Mouse (Mus musculus) ES-E14 (cell line): ENCODE measurements around the gene Srcap. TPM values are rescaled to one million over a fixed set of nuclear protein-coding genes. Genes with fewer than 3 reads are reported as not detected.

Source experiments
- DNase-seq: peaks from one replicate; pipeline ENCODE4 v3.0.0-alpha.2; 2013; ENCODE audit warnings: low read depth, low spot score
- H3K27ac ChIP-seq: 2 replicates; pipeline ENCODE4 v1.5.1; 2012; ENCODE audit warnings: low read depth, mild to moderate bottlenecking, low read length, moderate library complexity, mixed read lengths; ENCODE audit not compliant: poor library complexity, insufficient read depth, severe bottlenecking
- H3K36me3 ChIP-seq: 2 replicates; pipeline ENCODE4 v1.6.1; 2012; ENCODE audit warnings: mild to moderate bottlenecking, low read length, moderate library complexity, mixed read lengths; ENCODE audit not compliant: control insufficient read depth, poor library complexity, insufficient read depth, severe bottlenecking
- H3K4me1 ChIP-seq, 2 experiments: fragments of 150-350 bp in 1 of 2; sonication (generic) in 1 of 2; 2 replicates each; pipeline ENCODE4 v1.6.1; 2012; ENCODE audit warnings: low read length in 2 of 2, mild to moderate bottlenecking in 1 of 2, mixed read lengths in 1 of 2; ENCODE audit not compliant: control insufficient read depth in 2 of 2, insufficient read depth in 2 of 2, poor library complexity in 1 of 2
- H3K4me3 ChIP-seq, 2 experiments: fragments of 150-350 bp in 1 of 2; sonication (generic) in 1 of 2; 2 replicates each; pipeline ENCODE4 v1.5.1; 2012; ENCODE audit warnings: low read length in 2 of 2, low read depth in 1 of 2, mild to moderate bottlenecking in 1 of 2, mixed read lengths in 1 of 2; ENCODE audit not compliant: insufficient read depth in 1 of 2, poor library complexity in 1 of 2, severe bottlenecking in 1 of 2
- H3K9ac ChIP-seq: 2 replicates; pipeline ENCODE4 v1.6.1; 2012; ENCODE audit warnings: low read depth, mild to moderate bottlenecking, low read length, mixed read lengths; ENCODE audit not compliant: poor library complexity, insufficient read depth, severe bottlenecking
- H3K9me3 ChIP-seq: fragments of 150-350 bp; sonication (generic); 2 replicates; pipeline ENCODE4 v1.6.1; 2012; ENCODE audit warnings: low read depth, mild to moderate bottlenecking, low read length; ENCODE audit not compliant: control insufficient read depth, insufficient read depth
- CHD2 ChIP-seq: IDR thresholded peaks from 2 replicates; pipeline ENCODE4 v1.6.1; 2014; ENCODE audit warnings: mild to moderate bottlenecking, low read depth, low read length, inconsistent platforms
- HCFC1 ChIP-seq: IDR thresholded peaks from 2 replicates; pipeline ENCODE4 v1.6.1; 2012; ENCODE audit warnings: low read length, inconsistent platforms, borderline replicate concordance; ENCODE audit not compliant: insufficient read depth
- MAFK ChIP-seq: IDR thresholded peaks from 2 replicates; pipeline ENCODE4 v1.6.1; 2014; ENCODE audit warnings: mild to moderate bottlenecking, low read depth, low read length, inconsistent platforms; ENCODE audit not compliant: insufficient read depth
- ZC3H11A ChIP-seq: IDR thresholded peaks from 2 replicates; pipeline ENCODE4 v1.6.1; 2012; ENCODE audit warnings: low read depth, mild to moderate bottlenecking, inconsistent platforms, low read length, borderline replicate concordance
- ZNF384 ChIP-seq: IDR thresholded peaks from 2 replicates; pipeline ENCODE4 v1.6.1; 2012; ENCODE audit warnings: low read depth, low read length, inconsistent platforms
- in situ Hi-C, 2 experiments: fragments of 600-800 bp; cut with MboI; formaldehyde crosslinking; loops; one replicate each; pipeline ENCODE4 v1.15.1; 2025; ENCODE audit warnings: low sequenced_read_pairs in 2 of 2, inconsistent platforms in 1 of 2; ENCODE audit not compliant: unreplicated experiment in 2 of 2
- total RNA-seq: library from RNA; depleted of rRNA; stranded (reverse); fragments of 300-350 nt; gene quantifications from 2 replicates; pipeline ENCODE4 v1.2.3, GENCODE M21; 2012

The Srcap gene
- total RNA-seq, 1 experiment, result 50.7 TPM

DNA sequence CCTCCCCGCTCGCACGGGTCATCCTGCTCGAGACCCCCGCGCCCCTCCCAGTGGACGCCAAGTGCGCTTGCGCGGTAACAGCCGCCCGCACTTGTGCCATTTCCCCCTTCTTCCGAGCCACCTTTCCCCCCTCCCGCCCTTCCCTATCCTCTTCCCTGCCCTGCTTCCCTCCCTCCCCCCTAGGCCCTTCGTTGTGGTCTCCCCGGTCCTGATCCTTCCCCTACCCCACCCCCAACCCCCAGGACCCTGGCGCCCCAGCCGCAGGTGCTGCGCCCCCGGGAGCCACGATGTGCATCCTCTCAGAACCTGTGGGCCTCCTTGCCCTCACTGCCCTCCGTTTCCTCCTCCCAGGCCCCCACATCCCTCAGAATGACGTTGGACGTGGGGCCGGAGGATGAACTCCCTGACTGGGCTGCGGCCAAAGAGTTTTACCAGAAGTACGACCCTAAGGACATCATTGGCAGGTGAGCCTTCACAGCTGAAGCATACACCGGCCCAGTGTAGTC is 61.8 kb downstream of the Srcap start:
- H3K27ac ChIP-seq, result peak overlapping the region; percentile 61
- peaks cover 5% of the 10 kb centered on the region for H3K36me3 ChIP-seq
- DNase-seq, result no peak
- TF ChIP-seq MAFK (no peak), HCFC1 (no peak), ZC3H11A (no peak), ZNF384 (no peak), CHD2 (no peak)
- peaks cover 2 to 6% of the 10 kb centered on the region in 2 experiments; a peak in 3 of 4 replicates for H3K4me1 ChIP-seq
- H3K9ac ChIP-seq, result peak overlapping the region; percentile 94
- H3K4me3 ChIP-seq, result peak overlapping the region; percentile 77 to 84
- in situ Hi-C loops, result no loop called here
- H3K9me3 ChIP-seq, result no peaks in the 10 kb centered on the region

DNA sequence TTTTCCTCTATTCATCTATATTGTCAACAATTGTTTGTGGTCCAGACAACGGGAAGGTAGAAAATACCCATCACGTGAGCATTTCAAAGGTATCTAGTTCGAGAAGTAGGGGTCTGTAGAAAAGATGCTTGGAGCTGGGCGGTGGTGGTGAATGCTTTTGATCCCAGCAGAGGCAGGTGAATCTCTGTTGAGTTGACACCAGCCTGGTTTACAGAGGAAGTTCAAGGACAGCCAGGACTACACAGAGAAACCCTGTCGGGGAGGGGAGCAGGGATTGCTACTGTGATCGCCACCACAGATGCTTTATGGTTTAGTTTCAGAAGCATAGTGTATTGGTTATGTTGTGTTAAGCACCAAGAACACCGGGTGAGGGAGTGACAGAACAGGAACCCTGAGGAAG is 62.3 kb downstream of the Srcap start:
- no peaks in the 10 kb centered on the region for H3K9me3 ChIP-seq
- in situ Hi-C loops, result no loop called here
- no peak for DNase-seq
- H3K9ac ChIP-seq, result peak overlapping the region; percentile 94
- peaks cover 5% of the 10 kb centered on the region for H3K36me3 ChIP-seq
- H3K27ac ChIP-seq, result no peak overlapping the region
- H3K4me1 ChIP-seq, result peaks cover 2 to 6% of the 10 kb centered on the region in 2 experiments; a peak in 3 of 4 replicates
- no peak for TF ChIP-seq ZNF384
- TF ChIP-seq MAFK, result no peak
- no peak for TF ChIP-seq HCFC1
- no peak for TF ChIP-seq CHD2
- TF ChIP-seq ZC3H11A, result no peak
- peak overlapping the region; percentile 77 to 84 for H3K4me3 ChIP-seq

DNA sequence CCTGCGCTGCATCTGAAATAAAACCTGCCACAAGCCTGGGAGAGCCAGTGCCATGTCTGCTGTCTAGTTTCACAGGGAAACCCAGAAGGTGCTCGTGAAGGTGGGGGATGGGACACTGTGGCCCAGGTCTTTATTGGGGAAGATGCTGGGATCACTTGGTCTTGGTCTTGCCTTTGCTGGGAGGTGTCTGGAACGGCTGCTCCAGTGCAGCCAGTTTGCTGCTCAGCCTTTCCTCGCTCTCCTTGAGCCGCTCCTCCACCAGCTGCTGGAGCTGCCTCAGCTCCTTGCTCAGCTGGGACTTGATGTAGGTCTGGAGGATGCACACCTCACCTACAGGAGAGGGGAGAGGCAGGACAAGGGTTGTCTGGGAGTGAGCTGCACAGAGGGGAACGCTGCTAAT is 71.5 kb downstream of the Srcap start:
- H3K4me3 ChIP-seq, result no peak overlapping the region
- no peaks in the 10 kb centered on the region for H3K9me3 ChIP-seq
- peaks cover 0 to 2% of the 10 kb centered on the region in 2 experiments; a peak in 1 of 4 replicates for H3K4me1 ChIP-seq
- no peak overlapping the region for H3K9ac ChIP-seq
- peaks cover 20% of the 10 kb centered on the region for H3K36me3 ChIP-seq
- H3K27ac ChIP-seq, result no peak overlapping the region
- in situ Hi-C loops, result no loop called here
- TF ChIP-seq ZNF384 (no peak), CHD2 (no peak), ZC3H11A (no peak), HCFC1 (no peak), MAFK (no peak)
- DNase-seq, result no peak

DNA sequence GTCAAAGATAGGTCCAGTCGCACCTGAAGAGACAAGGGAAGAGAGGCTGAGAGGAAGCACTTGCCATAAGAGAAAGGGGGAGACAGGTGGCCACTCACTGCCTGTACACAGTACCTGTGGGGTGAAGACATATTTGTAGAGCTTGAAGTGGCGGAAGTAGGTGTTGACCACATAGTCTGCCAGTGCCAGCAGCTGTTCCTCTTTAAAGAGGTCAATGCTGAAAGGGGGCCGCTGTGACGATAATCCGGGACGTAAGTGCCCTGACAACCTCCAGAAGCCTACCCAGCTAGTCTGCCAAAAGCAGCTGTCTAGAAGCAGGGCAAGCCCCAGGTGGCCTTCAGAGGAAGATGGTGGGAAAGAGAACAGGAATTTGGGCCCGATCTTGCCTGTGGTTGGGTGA is 73.2 kb downstream of the Srcap start:
- Histone ChIP-seq H3K27ac (no peak overlapping the region), H3K4me1 (peaks cover 0 to 3% of the 10 kb centered on the region in 2 experiments; a peak in 1 of 4 replicates), H3K9me3 (no peaks in the 10 kb centered on the region), H3K4me3 (no peak overlapping the region), H3K9ac (peak overlapping the region; percentile 6; the same call in 1 of the 2 replicates), H3K36me3 (peaks cover 26% of the 10 kb centered on the region)
- TF ChIP-seq ZNF384 (no peak), MAFK (no peak), CHD2 (no peak), ZC3H11A (no peak), HCFC1 (no peak)
- no peak for DNase-seq
- in situ Hi-C loops, result no loop called here

DNA sequence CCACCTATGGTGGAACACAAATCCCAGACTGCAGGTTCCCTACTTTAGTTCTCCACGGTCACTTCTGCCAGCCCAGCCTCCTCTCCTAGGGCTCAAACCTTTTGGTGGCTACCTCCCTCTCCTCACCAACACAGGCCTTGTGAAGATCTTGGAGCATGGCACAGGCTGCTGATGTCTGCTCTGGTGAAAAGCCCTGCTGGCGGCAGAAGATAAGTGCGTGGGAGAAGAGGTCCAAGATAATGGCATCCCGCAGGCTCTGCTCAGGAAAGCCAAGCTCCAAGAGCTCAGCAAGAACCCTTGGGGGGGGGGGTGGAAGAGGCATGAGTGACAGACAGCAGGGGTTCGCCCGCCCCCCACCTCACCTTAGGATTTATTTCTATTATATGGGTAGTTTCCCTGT is 74.4 kb downstream of the Srcap start:
- no peak overlapping the region for H3K4me3 ChIP-seq
- TF ChIP-seq CHD2 (no peak), HCFC1 (no peak), MAFK (no peak), ZNF384 (no peak), ZC3H11A (no peak)
- DNase-seq, result no peak
- no peak overlapping the region for H3K27ac ChIP-seq
- H3K36me3 ChIP-seq, result peaks cover 34% of the 10 kb centered on the region
- in situ Hi-C loops, result no loop called here
- peaks cover 0 to 3% of the 10 kb centered on the region in 2 experiments; a peak in 1 of 4 replicates for H3K4me1 ChIP-seq
- H3K9me3 ChIP-seq, result no peaks in the 10 kb centered on the region
- H3K9ac ChIP-seq, result no peak overlapping the region
